Mouse (Mus musculus) ES-E14 (cell line): ENCODE results near the gene Sdhaf2.

ENCODE experiments used
- CHD2 ChIP-seq: IDR thresholded peaks from 2 replicates; pipeline ENCODE4 v1.6.1; 2014; ENCODE audit warnings: mild to moderate bottlenecking, low read depth, low read length, inconsistent platforms
- HCFC1 ChIP-seq: IDR thresholded peaks from 2 replicates; pipeline ENCODE4 v1.6.1; 2012; ENCODE audit warnings: low read length, inconsistent platforms, borderline replicate concordance; ENCODE audit not compliant: insufficient read depth
- MAFK ChIP-seq: IDR thresholded peaks from 2 replicates; pipeline ENCODE4 v1.6.1; 2014; ENCODE audit warnings: mild to moderate bottlenecking, low read depth, low read length, inconsistent platforms; ENCODE audit not compliant: insufficient read depth
- ZC3H11A ChIP-seq: IDR thresholded peaks from 2 replicates; pipeline ENCODE4 v1.6.1; 2012; ENCODE audit warnings: low read depth, mild to moderate bottlenecking, inconsistent platforms, low read length, borderline replicate concordance
- ZNF384 ChIP-seq: IDR thresholded peaks from 2 replicates; pipeline ENCODE4 v1.6.1; 2012; ENCODE audit warnings: low read depth, low read length, inconsistent platforms

- TF ChIP-seq ZC3H11A (no peak), ZNF384 (no peak), HCFC1 (no peak), MAFK (no peak), CHD2 (no peak)
Observed at GRCm38 (mm10) chr19:10497512-10498160, 28.3 kb downstream of the Sdhaf2 start.
